Mouse (Mus musculus): ENCODE results near the gene RPS10-NUDT3.

DNA sequence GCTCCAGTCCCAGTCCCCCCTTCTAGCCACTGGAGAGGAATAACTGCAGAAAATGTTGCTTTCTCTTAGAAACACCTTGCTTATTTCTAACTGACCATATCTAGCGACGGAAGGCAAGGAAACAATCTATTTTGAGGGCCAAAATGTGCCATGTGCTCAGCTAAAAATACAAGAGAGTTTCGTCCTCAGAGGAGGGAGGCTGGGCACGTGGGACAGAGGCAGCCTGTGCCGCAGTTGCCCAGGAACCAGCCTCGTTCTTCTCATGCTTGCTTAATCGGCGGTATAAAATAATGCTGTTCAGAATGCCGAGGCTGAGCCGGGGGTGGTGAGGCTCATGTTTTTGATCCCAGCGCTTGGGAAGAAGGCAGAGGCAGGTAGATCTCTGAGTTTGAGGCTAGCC, 90.5 kb downstream of the RPS10-NUDT3 start:
- TF ChIP-seq CTCF (IDR thresholded peaks at IDR 0.05; ENCODE audit: low read depth) (no peak), EP300 (optimal IDR thresholded peaks at IDR 0.05) (no peak)

Data from stomach, postnatal 0 days (tissue).